Mouse (Mus musculus): ENCODE measurements around the gene Strbp. TPM values are rescaled to one million over a fixed set of nuclear protein-coding genes. Genes with fewer than 3 reads are reported as not detected.
"Not testable (repeated sequence)": the region's sequence is repeated elsewhere in the genome, so short reads cannot be mapped to it uniquely, and the experiment has no call there.

The Strbp gene
- total RNA-seq, 2 experiments from 2014 or later = 147 to 161 TPM

GRCm38 (mm10) chr2:37530766-37531165 lies 172.9 kb downstream of the Strbp start:
- DNase-seq (ENCODE audit: low spot score in 2 of 2) = no peak

- DNase-seq (ENCODE audit: low spot score in 2 of 2) = no peak
Measured at GRCm38 (mm10) chr2:37529397-37529796, 174.3 kb downstream of the Strbp start.

- DNase-seq (ENCODE audit: low spot score in 2 of 2) = no peak
Measured at GRCm38 (mm10) chr2:37527587-37527986, 176.1 kb downstream of the Strbp start.

GRCm38 (mm10) chr2:37519286-37519640 lies 184.4 kb downstream of the Strbp start:
- DNase-seq (ENCODE audit: low spot score in 2 of 2) = no peak

GRCm38 (mm10) chr2:37518561-37519285 lies 184.9 kb downstream of the Strbp start:
- no peak for DNase-seq (ENCODE audit: low spot score in 2 of 2)

- peak in 1 of 2 experiments; percentile 14 for DNase-seq (ENCODE audit: low spot score in 2 of 2)
Measured at GRCm38 (mm10) chr2:37516922-37517462, 186.7 kb downstream of the Strbp start.

- DNase-seq (ENCODE audit: low spot score in 2 of 2) = no peak
Measured at GRCm38 (mm10) chr2:37516030-37516710, 187.5 kb downstream of the Strbp start, which contains the start of gene Gpr21. Gene Gpr21 (plus strand): TSS chr2:37516332.

GRCm38 (mm10) chr2:37511134-37511901 lies 192.3 kb downstream of the Strbp start:
- no peak for DNase-seq (ENCODE audit: low spot score in 2 of 2)

- DNase-seq (ENCODE audit: low spot score in 2 of 2) = not testable (repeated sequence)
Measured at GRCm38 (mm10) chr2:37505856-37506255, 197.8 kb downstream of the Strbp start.

GRCm38 (mm10) chr2:37497321-37497720 lies 206.3 kb downstream of the Strbp start:
- DNase-seq (ENCODE audit: low spot score in 2 of 2) = no peak

- no peak for DNase-seq (ENCODE audit: low spot score in 2 of 2)
Measured at GRCm38 (mm10) chr2:37488956-37489355, 214.7 kb downstream of the Strbp start.

- DNase-seq (ENCODE audit: low spot score in 2 of 2) = no peak
Measured at GRCm38 (mm10) chr2:37486408-37486807, 217.3 kb downstream of the Strbp start.

GRCm38 (mm10) chr2:37485370-37485769 lies 218.3 kb downstream of the Strbp start:
- DNase-seq (ENCODE audit: low spot score in 2 of 2) = peak in 1 of 2 experiments; percentile 70

GRCm38 (mm10) chr2:37484165-37484564 lies 219.5 kb downstream of the Strbp start:
- DNase-seq (ENCODE audit: low spot score in 2 of 2) = no peak

- DNase-seq (ENCODE audit: low spot score in 2 of 2) = no peak
Measured at GRCm38 (mm10) chr2:37480039-37480438, 223.6 kb downstream of the Strbp start.

GRCm38 (mm10) chr2:37479559-37479958 lies 224.1 kb downstream of the Strbp start:
- no peak for DNase-seq (ENCODE audit: low spot score in 2 of 2)

- DNase-seq (ENCODE audit: low spot score in 2 of 2) = no peak
Measured at GRCm38 (mm10) chr2:37466266-37466665, 237.4 kb downstream of the Strbp start.

GRCm38 (mm10) chr2:37460707-37461106 lies 243.0 kb downstream of the Strbp start:
- DNase-seq (ENCODE audit: low spot score in 2 of 2) = no peak

- no peak for DNase-seq (ENCODE audit: low spot score in 2 of 2)
Measured at GRCm38 (mm10) chr2:37452376-37452760, 251.3 kb downstream of the Strbp start.

- DNase-seq (ENCODE audit: low spot score in 2 of 2) = peak; percentile 87 to 94
Measured at GRCm38 (mm10) chr2:37451667-37452375, 251.8 kb downstream of the Strbp start.

All from layer of hippocampus, postnatal 14 days (tissue).